Comparison of ENCODE assay signal across 12 mouse cellular contexts in the genomic region with DNA sequence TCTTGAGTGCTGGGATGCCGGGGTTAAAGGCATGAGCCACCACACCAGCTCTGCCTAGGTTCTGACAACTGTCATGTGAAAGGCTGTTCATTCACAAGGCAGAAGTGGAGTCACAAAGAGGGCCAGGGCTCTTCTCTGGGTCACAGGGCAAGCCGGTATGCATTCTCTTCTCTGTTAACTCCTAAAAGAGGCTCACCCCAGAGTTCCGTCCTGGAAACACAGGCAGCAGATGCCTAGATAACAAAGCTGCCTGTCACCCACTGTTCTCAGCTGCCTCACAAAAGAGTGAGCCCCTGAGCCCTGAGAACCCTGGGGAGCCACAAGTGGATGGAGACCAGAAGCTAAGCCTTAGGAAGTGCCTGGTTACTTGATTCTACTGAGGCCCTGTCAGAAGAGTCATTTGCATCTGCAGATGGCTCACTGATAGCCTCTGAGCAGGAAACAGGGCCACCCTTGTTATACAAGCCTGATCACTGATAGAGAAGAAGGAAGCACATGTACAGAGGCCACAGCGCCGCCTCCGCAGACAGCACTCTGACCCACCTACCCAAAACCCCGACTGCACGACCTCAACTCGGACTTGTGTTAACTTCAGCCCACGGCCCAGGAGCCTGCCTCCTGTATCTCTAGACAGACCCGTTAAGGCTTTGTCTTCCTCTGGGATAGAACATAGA. TPM values are rescaled to one million over a fixed set of nuclear protein-coding genes. Genes with fewer than 3 reads are reported as not detected.
DNase-seq lines count a peak whose midpoint lies in the region; ATAC-seq lines count a peak whose summit lies in the region.
"Had no signal": no experiment of that assay in that cellular context is flagged by ENCODE, and none has a peak within 500 bp of the region (broad histone marks: within the 10 kb centered on the region; RNA-seq: fewer than 3 reads in every experiment).

No protein-coding gene starts in this region.

- no peaks in the 10 kb centered on the region for H3K36me3 ChIP-seq in hindbrain, embryonic 14.5 days (replicated peaks; ENCODE audit: control insufficient read depth, insufficient read depth)
- no peaks in the 10 kb centered on the region for H3K36me3 ChIP-seq in hindbrain, embryonic 11.5 days (ENCODE audit: control insufficient read depth, insufficient read depth, low read length)
- H3K36me3 ChIP-seq: limb, embryonic 13.5 days had no signal

- no peak overlapping the region for H3K4me3 ChIP-seq in hindbrain, embryonic 14.5 days (replicated peaks; ENCODE audit: low read length)
- H3K4me3 ChIP-seq in hindbrain, embryonic 11.5 days (ENCODE audit: low read depth, low read length): no peak overlapping the region
- H3K4me3 ChIP-seq: heart, adult 2 months; limb, embryonic 13.5 days had no signal

- H3K4me1 ChIP-seq in hindbrain, embryonic 14.5 days (replicated peaks; ENCODE audit: control insufficient read depth, insufficient read depth, low read length): no peaks in the 10 kb centered on the region
- H3K4me1 ChIP-seq in hindbrain, embryonic 11.5 days (replicated peaks; ENCODE audit: control insufficient read depth, insufficient read depth, low read length): no peaks in the 10 kb centered on the region
- H3K4me1 ChIP-seq: limb, embryonic 13.5 days had no signal

- ATAC-seq in megakaryocyte progenitor cell, adult 5-6 weeks (replicated peaks; ENCODE audit: poor library complexity): peak; percentile 37
- no peak for ATAC-seq in hindbrain, embryonic 14.5 days (ENCODE audit: low FRiP score)
- no peak for ATAC-seq in hindbrain, embryonic 11.5 days (ENCODE audit: low FRiP score)
- ATAC-seq: hindbrain, postnatal 0 days had no signal

- no peak overlapping the region for H3K27ac ChIP-seq in hindbrain, embryonic 14.5 days
- H3K27ac ChIP-seq in hindbrain, embryonic 11.5 days (ENCODE audit: low read depth, low read length): no peak overlapping the region
- H3K27ac ChIP-seq: heart, adult 2 months; hindbrain, postnatal 0 days; limb, embryonic 13.5 days had no signal

- H3K9me3 ChIP-seq in hindbrain, embryonic 14.5 days (ENCODE audit: control insufficient read depth, low read length): no peaks in the 10 kb centered on the region
- no peaks in the 10 kb centered on the region for H3K9me3 ChIP-seq in hindbrain, embryonic 11.5 days (ENCODE audit: control insufficient read depth, low read length)
- H3K9me3 ChIP-seq: limb, embryonic 13.5 days had no signal

- peak; percentile 4 for DNase-seq in kidney, postnatal 10 days
- no peak for DNase-seq in kidney, postnatal 36 days
- peak; percentile 54 for DNase-seq in CD4-positive helper T cell, adult 2 months (ENCODE audit: low read depth, low spot score)
- peak; percentile 75 for DNase-seq in MEL-GATA-1-ER (ENCODE audit: extremely low read depth, low read depth)
- DNase-seq in hindbrain, embryonic 14.5 days (ENCODE audit: low spot score): no peak
- DNase-seq in hindbrain, embryonic 11.5 days (ENCODE audit: low spot score): no peak
- DNase-seq: heart, adult 2 months; kidney, postnatal 14 days; lung, postnatal 10 days had no signal

- H3K9ac ChIP-seq in hindbrain, embryonic 14.5 days: no peak overlapping the region
- no peak overlapping the region for H3K9ac ChIP-seq in hindbrain, embryonic 11.5 days (ENCODE audit: low read depth, low read length)
- H3K9ac ChIP-seq: limb, embryonic 13.5 days had no signal

- H3K27me3 ChIP-seq in hindbrain, embryonic 14.5 days (ENCODE audit: control insufficient read depth, insufficient read depth, low read length): no peaks in the 10 kb centered on the region
- no peaks in the 10 kb centered on the region for H3K27me3 ChIP-seq in hindbrain, embryonic 11.5 days (ENCODE audit: control insufficient read depth, insufficient read depth, low read length)

- 24% methylated on average over 11 of the region's 11 CpGs for WGBS in hindbrain, embryonic 14.5 days
- WGBS in hindbrain, embryonic 11.5 days: 27% methylated on average over 11 of the region's 11 CpGs

- no peak overlapping the region for H3K4me2 ChIP-seq in hindbrain, embryonic 14.5 days (replicated peaks)
- H3K4me2 ChIP-seq in hindbrain, embryonic 11.5 days (replicated peaks; ENCODE audit: low read depth, low read length): no peak overlapping the region
- H3K4me2 ChIP-seq: limb, embryonic 13.5 days had no signal

RNA-seq across cellular contexts. Expression of gene Il9r, which starts 4.1 kb away (rescaled TPM):
- 0.07 TPM in 1 of 2 replicates, not detected in the other for total RNA-seq in megakaryocyte progenitor cell, adult 5-6 weeks (2015)
- total RNA-seq in megakaryocyte progenitor cell, adult 5-6 weeks (2017): 0.30 TPM in 1 of 2 replicates, not detected in the other
- polyA plus RNA-seq in hindbrain, embryonic 14.5 days (2014; fragmentation: Nextera tagmentation; extraction: Ambion mirVana): not detected in 2 replicates
- not detected in 2 replicates for polyA plus RNA-seq in hindbrain, embryonic 11.5 days (2014; fragmentation: Nextera tagmentation; extraction: Ambion mirVana)
- total RNA-seq: heart, adult 2 months; hindbrain, postnatal 0 days had no signal
- polyA plus RNA-seq: hindbrain, postnatal 0 days had no signal

RNA-seq across cellular contexts. Expression of gene Snrnp25, which starts 9.2 kb away (rescaled TPM):
- 56.5 and 60.4 TPM in 2 replicates for total RNA-seq in megakaryocyte progenitor cell, adult 5-6 weeks (2015)
- 70.3 and 82.6 TPM in 2 replicates for total RNA-seq in megakaryocyte progenitor cell, adult 5-6 weeks (2017)
- 48.6 and 49.9 TPM in 2 replicates for polyA plus RNA-seq in hindbrain, embryonic 14.5 days (2014; fragmentation: Nextera tagmentation; extraction: Ambion mirVana)
- 82.5 and 84.2 TPM in 2 replicates for polyA plus RNA-seq in hindbrain, embryonic 11.5 days (2014; fragmentation: Nextera tagmentation; extraction: Ambion mirVana)

RNA-seq across cellular contexts. Expression of gene Rhbdf1, which starts 26.1 kb away (rescaled TPM):
- 0.22 TPM in 1 of 2 replicates, not detected in the other for total RNA-seq in megakaryocyte progenitor cell, adult 5-6 weeks (2015)
- 0.25 and 2.9 TPM in 2 replicates for total RNA-seq in megakaryocyte progenitor cell, adult 5-6 weeks (2017)
- polyA plus RNA-seq in hindbrain, embryonic 14.5 days (2014; fragmentation: Nextera tagmentation; extraction: Ambion mirVana): 18.9 and 20.0 TPM in 2 replicates
- 19.1 and 21.0 TPM in 2 replicates for polyA plus RNA-seq in hindbrain, embryonic 11.5 days (2014; fragmentation: Nextera tagmentation; extraction: Ambion mirVana)

RNA-seq across cellular contexts. Expression of gene Mpg, which starts 30.3 kb away (rescaled TPM):
- total RNA-seq in megakaryocyte progenitor cell, adult 5-6 weeks (2015): 5.4 and 7.1 TPM in 2 replicates
- 5.3 and 7.8 TPM in 2 replicates for total RNA-seq in megakaryocyte progenitor cell, adult 5-6 weeks (2017)
- 29.7 and 37.5 TPM in 2 replicates for polyA plus RNA-seq in hindbrain, embryonic 14.5 days (2014; fragmentation: Nextera tagmentation; extraction: Ambion mirVana)
- polyA plus RNA-seq in hindbrain, embryonic 11.5 days (2014; fragmentation: Nextera tagmentation; extraction: Ambion mirVana): 28.6 and 29.0 TPM in 2 replicates

Comparison
In these comparisons a context has a peak if more than half of its experiments do, and no peak if none do; other contexts are left out.
1. DNase-seq: peak in kidney, postnatal 10 days (single experiment), CD4-positive helper T cell, adult 2 months (single experiment) and MEL-GATA-1-ER (single experiment); none in kidney, postnatal 36 days (0 of 2), hindbrain, embryonic 14.5 days (single experiment) and hindbrain, embryonic 11.5 days (single experiment).